Mouse (Mus musculus) neural tube, embryonic 11.5 days (tissue): ENCODE results near the gene Slc25a25. TPM values are rescaled to one million over a fixed set of nuclear protein-coding genes. Genes with fewer than 3 reads are reported as not detected.

Experiments
- ATAC-seq: fragments of 200-750 bp; cut with Nextera tagmentation; 2 replicates; pipeline ENCODE4 v1.8.0; 2017; ENCODE audit warnings: moderate number of reproducible peaks, mild to moderate bottlenecking, moderate TSS enrichment, moderate library complexity; ENCODE audit not compliant: insufficient read depth, low FRiP score, low TSS enrichment
- DNase-seq: peaks from one replicate; pipeline ENCODE4 v3.0.0-alpha.2; 2015; ENCODE audit warnings: low spot score
- H3K27ac ChIP-seq: fragments of 300-500 bp; sonication (generic); 2 replicates; pipeline ENCODE4 v1.5.1; 2014; ENCODE audit warnings: low read depth, mild to moderate bottlenecking, low read length
- H3K27me3 ChIP-seq: fragments of 300-500 bp; sonication (generic); 2 replicates; pipeline ENCODE4 v1.6.1; 2014; ENCODE audit warnings: mild to moderate bottlenecking, low read length, mixed read lengths; ENCODE audit not compliant: control insufficient read depth, insufficient read depth
- H3K36me3 ChIP-seq: fragments of 300-500 bp; sonication (generic); 2 replicates; pipeline ENCODE4 v1.6.1; 2014; ENCODE audit warnings: mild to moderate bottlenecking, low read length, moderate library complexity, mixed read lengths; ENCODE audit not compliant: control insufficient read depth, insufficient read depth
- H3K4me1 ChIP-seq: fragments of 300-500 bp; sonication (generic); 2 replicates; pipeline ENCODE4 v1.6.1; 2014; ENCODE audit warnings: low read length, mixed read lengths; ENCODE audit not compliant: control insufficient read depth, insufficient read depth
- H3K4me2 ChIP-seq: fragments of 300-500 bp; sonication (generic); 2 replicates; pipeline ENCODE4 v1.6.1; 2014; ENCODE audit warnings: low read depth, mild to moderate bottlenecking, moderate library complexity
- H3K4me3 ChIP-seq: fragments of 300-500 bp; sonication (generic); 2 replicates; pipeline ENCODE4 v1.5.1; 2014; ENCODE audit warnings: low read depth, low read length
- H3K9ac ChIP-seq: fragments of 300-500 bp; sonication (generic); 2 replicates; pipeline ENCODE4 v1.6.1; 2014; ENCODE audit warnings: mild to moderate bottlenecking, low read length
- H3K9me3 ChIP-seq: fragments of 300-500 bp; sonication (generic); 2 replicates; pipeline ENCODE4 v1.6.1; 2016; ENCODE audit warnings: low read length; ENCODE audit not compliant: control insufficient read depth
- WGBS: fragments of 180-500 bp; shearing (Covaris S2); extraction: QIAGEN DNeasy Blood & Tissue Kit; methylation state at CpG from one replicate; pipeline ENCODE4 v1.1.7; 2014; 5-methylcytosine and 5-hydroxymethylcytosine counted together
- polyA plus RNA-seq: library from polyadenylated mRNA; unstranded; fragments of >200 nt; fragmentation: Nextera tagmentation; extraction: Ambion mirVana; gene quantifications from 2 replicates; pipeline ENCODE4 v1.2.1, GENCODE M21; 2014

The Slc25a25 gene
- polyA plus RNA-seq, 1 experiment from 2014 or later: 33.5 TPM

- H3K27ac ChIP-seq: no peak overlapping the region
- no peak overlapping the region for H3K4me3 ChIP-seq
- no peaks in the 10 kb centered on the region for H3K27me3 ChIP-seq
- no peak for DNase-seq
- peaks cover 50% of the 10 kb centered on the region for H3K36me3 ChIP-seq
- no peak for ATAC-seq
- no peak overlapping the region for H3K9ac ChIP-seq
- no peaks in the 10 kb centered on the region for H3K9me3 ChIP-seq
- H3K4me1 ChIP-seq: no peaks in the 10 kb centered on the region
- H3K4me2 ChIP-seq: no peak overlapping the region
- WGBS: 95% methylated on average over 13 of the region's 13 CpGs
These were observed 75.8 kb downstream of the Slc25a25 start for GRCm38 (mm10) chr2:32375317-32375940.

- no peak for ATAC-seq
- H3K4me2 ChIP-seq: no peak overlapping the region
- H3K9ac ChIP-seq: no peak overlapping the region
- peaks cover 51% of the 10 kb centered on the region for H3K36me3 ChIP-seq
- no peaks in the 10 kb centered on the region for H3K4me1 ChIP-seq
- no peak overlapping the region for H3K27ac ChIP-seq
- H3K27me3 ChIP-seq: no peaks in the 10 kb centered on the region
- DNase-seq: no peak
- no peak overlapping the region for H3K4me3 ChIP-seq
- WGBS: 89% methylated on average over 10 of the region's 10 CpGs
- no peaks in the 10 kb centered on the region for H3K9me3 ChIP-seq
These were observed 77.1 kb downstream of the Slc25a25 start for GRCm38 (mm10) chr2:32374191-32374590.

- no peaks in the 10 kb centered on the region for H3K27me3 ChIP-seq
- no peak overlapping the region for H3K27ac ChIP-seq
- peaks cover 8% of the 10 kb centered on the region for H3K4me1 ChIP-seq
- no peak overlapping the region for H3K4me3 ChIP-seq
- WGBS: 97% methylated on average over 5 of the region's 5 CpGs
- DNase-seq: no peak
- H3K36me3 ChIP-seq: peaks cover 24% of the 10 kb centered on the region
- no peak for ATAC-seq
- no peaks in the 10 kb centered on the region for H3K9me3 ChIP-seq
- H3K9ac ChIP-seq: no peak overlapping the region
- no peak overlapping the region for H3K4me2 ChIP-seq
These were observed 83.9 kb downstream of the Slc25a25 start for GRCm38 (mm10) chr2:32367315-32367714.

Other genes with a start within 250 kb of the Slc25a25 start
- 20.7 and 20.8 TPM in 2 replicates for gene Pomt1, start 214.9 kb downstream of the Slc25a25 start, polyA plus RNA-seq
- 66.1 and 68.9 TPM in 2 replicates for gene Uck1, start 191.3 kb downstream of the Slc25a25 start, polyA plus RNA-seq
- 22.1 and 23.8 TPM in 2 replicates for gene Golga2, start 164.1 kb downstream of the Slc25a25 start, polyA plus RNA-seq
- 330 and 385 TPM in 2 replicates for gene Swi5, start 163.4 kb downstream of the Slc25a25 start, polyA plus RNA-seq
- gene Ciz1, start 99.1 kb downstream of the Slc25a25 start, polyA plus RNA-seq: 57.0 TPM in 2 replicates
- 23.7 and 29.5 TPM in 2 replicates for gene Dnm1, start 98.1 kb downstream of the Slc25a25 start, polyA plus RNA-seq
- 59.8 and 65.6 TPM in 2 replicates for gene 1110008P14Rik, start 69.5 kb downstream of the Slc25a25 start, polyA plus RNA-seq
- gene Lcn2, start 63.2 kb downstream of the Slc25a25 start, polyA plus RNA-seq: 0.25 and 0.51 TPM in 2 replicates
- 25.6 and 33.6 TPM in 2 replicates for gene Ptges2, start 55.5 kb downstream of the Slc25a25 start, polyA plus RNA-seq
- 5.5 and 6.9 TPM in 2 replicates for gene Naif1, start 988 bp downstream of the Slc25a25 start, polyA plus RNA-seq
- 13.1 and 13.2 TPM in 2 replicates for gene Fam102a, start 83.9 kb upstream of the Slc25a25 start, polyA plus RNA-seq
- gene Dpm2, start 119.4 kb upstream of the Slc25a25 start, polyA plus RNA-seq: 110 and 111 TPM in 2 replicates
- 2.6 and 3.6 TPM in 2 replicates for gene Pip5kl1, start 123.4 kb upstream of the Slc25a25 start, polyA plus RNA-seq
- gene 9430097D07Rik, start 124.2 kb upstream of the Slc25a25 start, polyA plus RNA-seq: 0.25 and 0.58 TPM in 2 replicates
- 20.9 and 21.8 TPM in 2 replicates for gene St6galnac4, start 135.7 kb upstream of the Slc25a25 start, polyA plus RNA-seq
- gene St6galnac6, start 148.3 kb upstream of the Slc25a25 start, polyA plus RNA-seq: 4.8 and 5.1 TPM in 2 replicates
- gene Ak1, start 170.3 kb upstream of the Slc25a25 start, polyA plus RNA-seq: 33.0 and 33.8 TPM in 2 replicates
- gene Eng, start 195.2 kb upstream of the Slc25a25 start, polyA plus RNA-seq: 24.5 and 26.8 TPM in 2 replicates